Mouse (Mus musculus): Measurements from ENCODE around the gene Jag1. TPM values are rescaled to one million over a fixed set of nuclear protein-coding genes. Genes with fewer than 3 reads are reported as not detected.
A peak's percentile ranks its signal among the peaks of the same experiment; 100 is the strongest.

Gene Jag1
- 21.2 and 30.5 TPM in 2 replicates for polyA plus RNA-seq (2016; fragmentation: Nextera tagmentation; extraction: Ambion mirVana)

DNA sequence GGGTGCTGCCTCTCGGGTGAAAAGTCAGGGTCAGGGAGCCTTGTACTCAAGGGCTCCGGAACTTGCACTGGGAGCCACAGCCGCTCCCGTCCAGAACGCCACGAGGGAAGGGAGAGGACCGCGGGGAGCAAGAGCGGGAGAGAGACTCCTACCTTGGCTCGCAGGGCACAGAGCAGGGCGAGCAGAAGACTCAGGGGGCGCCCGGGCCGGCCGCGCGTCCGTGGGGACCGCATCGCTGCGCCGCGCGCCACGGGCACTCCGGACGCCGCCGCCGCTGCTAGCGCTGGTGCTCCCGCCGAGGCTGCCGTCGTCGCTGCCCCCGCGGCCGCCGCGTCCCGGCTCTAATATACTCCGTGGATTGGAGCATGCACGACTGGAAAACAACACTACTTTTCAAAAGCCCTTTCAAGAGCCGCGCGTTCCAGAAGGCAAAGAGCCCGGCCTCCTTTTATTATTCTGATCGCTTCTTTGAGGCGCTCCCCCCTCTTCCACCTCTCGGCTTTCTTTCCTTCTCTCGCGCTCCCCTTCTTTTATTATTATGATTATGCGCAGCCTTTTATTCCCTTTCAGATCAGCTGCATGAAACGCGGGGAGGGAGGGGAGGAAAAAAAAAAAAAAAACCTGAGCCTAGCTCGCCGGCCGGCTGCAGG, at the start of gene Jag1:
Gene Jag1 (minus strand): TSS at position 620 of the 650 bp plus-strand sequence.
- H3K4me1 ChIP-seq (replicated peaks), result peaks cover 55% of the 10 kb centered on the region
- no peaks in the 10 kb centered on the region for H3K36me3 ChIP-seq
- peak; percentile 77 for DNase-seq (ENCODE audit: low spot score)
- H3K27ac ChIP-seq, result peak within 1 kb of the TSS; percentile 94
- no peaks in the 10 kb centered on the region for H3K9me3 ChIP-seq
- H3K27me3 ChIP-seq (ENCODE audit: insufficient read depth, poor library complexity, severe bottlenecking), result peaks cover 16% of the 10 kb centered on the region
- peak within 1 kb of the TSS; percentile 82 for H3K4me3 ChIP-seq
- WGBS, result under 1% methylated on average over 59 of the region's 59 CpGs

DNA sequence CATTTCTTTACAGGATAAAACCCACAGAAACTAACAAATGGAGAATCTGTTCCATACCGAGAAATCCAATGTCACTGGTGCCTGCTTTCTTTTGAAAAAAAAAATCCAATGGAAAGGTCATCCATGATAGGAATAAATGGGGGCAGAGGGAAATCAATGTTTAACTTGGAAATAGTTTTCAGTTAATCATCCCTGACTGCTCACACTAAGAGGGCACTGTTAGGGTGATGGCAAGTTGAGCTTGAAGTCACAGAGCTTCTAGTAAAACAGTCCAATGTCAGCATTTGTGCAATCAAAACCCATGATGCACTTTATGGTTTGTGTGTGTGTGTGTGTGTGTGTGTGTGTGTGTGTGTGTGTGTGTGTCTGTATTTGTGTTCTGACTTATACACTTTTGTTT, 39.6 kb upstream of the Jag1 start:
- no peaks in the 10 kb centered on the region for H3K9me3 ChIP-seq
- no peak for DNase-seq (ENCODE audit: low spot score)
- peaks cover 9% of the 10 kb centered on the region for H3K4me1 ChIP-seq (replicated peaks)
- H3K27ac ChIP-seq, result no peak overlapping the region
- WGBS, result 80% methylated on average over 1 of the region's 1 CpGs
- no peaks in the 10 kb centered on the region for H3K27me3 ChIP-seq (ENCODE audit: insufficient read depth, poor library complexity, severe bottlenecking)
- no peaks in the 10 kb centered on the region for H3K36me3 ChIP-seq
- H3K4me3 ChIP-seq, result no peak overlapping the region

DNA sequence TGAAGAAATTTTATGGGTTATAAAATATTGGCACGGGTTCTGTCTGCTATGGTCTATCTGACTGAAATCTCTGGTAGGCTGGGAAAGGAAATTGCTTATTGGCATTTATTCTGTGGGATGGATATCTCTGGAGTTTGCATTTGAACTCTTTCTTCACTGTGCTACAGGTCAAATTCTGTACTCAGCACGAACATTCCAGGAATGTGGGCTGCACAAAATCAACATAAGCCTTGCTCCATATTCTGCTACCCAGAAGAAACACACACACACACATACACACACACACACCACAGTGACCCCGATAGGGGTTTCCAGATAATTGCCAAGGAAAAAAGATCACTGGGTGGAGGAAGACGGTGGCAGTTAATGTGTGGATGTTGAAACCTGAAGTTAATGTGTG, 37.4 kb upstream of the Jag1 start:
- H3K27me3 ChIP-seq (ENCODE audit: insufficient read depth, poor library complexity, severe bottlenecking), result no peaks in the 10 kb centered on the region
- no peaks in the 10 kb centered on the region for H3K36me3 ChIP-seq
- H3K27ac ChIP-seq, result no peak overlapping the region
- DNase-seq (ENCODE audit: low spot score), result no peak
- WGBS, result 63% methylated on average over 4 of the region's 4 CpGs
- no peaks in the 10 kb centered on the region for H3K9me3 ChIP-seq
- no peak overlapping the region for H3K4me3 ChIP-seq
- peaks cover 9% of the 10 kb centered on the region for H3K4me1 ChIP-seq (replicated peaks)

DNA sequence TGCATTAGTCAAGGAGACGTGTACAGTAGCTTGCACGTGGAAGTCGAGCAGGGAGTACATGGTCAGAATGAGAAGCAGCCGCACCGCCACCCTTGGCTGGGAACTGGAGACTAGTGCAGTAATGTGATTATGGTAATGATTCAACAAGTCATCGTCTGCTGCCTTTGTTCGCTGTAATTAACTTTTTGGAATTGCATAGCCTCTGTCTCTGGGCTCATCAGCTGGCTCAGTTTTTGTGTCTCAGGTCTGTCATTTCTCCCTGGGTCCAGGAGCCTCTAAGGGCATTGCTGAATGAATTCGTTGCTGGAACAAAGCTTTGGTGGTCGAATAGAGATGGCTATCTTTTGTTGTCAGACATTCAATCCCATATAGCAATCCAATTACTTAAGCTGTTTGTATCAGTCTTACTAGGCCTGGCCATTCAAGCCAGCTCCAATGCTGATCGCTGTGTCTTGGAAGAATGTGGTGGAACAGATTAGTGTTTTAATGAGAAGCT, 36.8 kb upstream of the Jag1 start:
- Histone ChIP-seq H3K9me3 (no peaks in the 10 kb centered on the region), H3K27me3 (ENCODE audit: insufficient read depth, poor library complexity, severe bottlenecking) (no peaks in the 10 kb centered on the region), H3K4me3 (no peak overlapping the region), H3K36me3 (no peaks in the 10 kb centered on the region), H3K27ac (peak overlapping the region; percentile 67), H3K4me1 (replicated peaks) (peaks cover 9% of the 10 kb centered on the region)
- peak; percentile 20 for DNase-seq (ENCODE audit: low spot score)
- 50% methylated on average over 10 of the region's 10 CpGs for WGBS

DNA sequence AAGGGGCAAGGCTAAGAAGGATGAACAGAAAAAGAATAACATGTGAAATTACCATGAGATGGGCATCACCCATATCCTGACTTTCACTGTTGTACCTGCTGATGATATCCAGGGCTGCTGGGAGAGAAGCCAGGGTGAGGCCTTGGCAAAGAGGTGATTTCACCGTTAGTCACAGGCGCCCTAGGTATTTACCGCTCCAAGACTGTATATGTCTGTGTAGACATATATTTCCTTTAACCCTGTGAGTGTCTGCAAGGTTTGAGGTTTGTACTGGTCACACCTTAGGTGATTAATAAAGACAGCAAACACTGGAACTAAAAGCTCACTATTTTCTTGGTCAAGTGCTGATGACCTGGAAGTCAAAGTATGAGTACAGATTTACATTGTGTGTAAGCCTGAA, 34.5 kb upstream of the Jag1 start:
- no peaks in the 10 kb centered on the region for H3K36me3 ChIP-seq
- no peaks in the 10 kb centered on the region for H3K9me3 ChIP-seq
- H3K27me3 ChIP-seq (ENCODE audit: insufficient read depth, poor library complexity, severe bottlenecking), result no peaks in the 10 kb centered on the region
- no peak for DNase-seq (ENCODE audit: low spot score)
- H3K4me3 ChIP-seq, result no peak overlapping the region
- 97% methylated on average over 3 of the region's 3 CpGs for WGBS
- H3K4me1 ChIP-seq (replicated peaks), result peaks cover 9% of the 10 kb centered on the region
- H3K27ac ChIP-seq, result no peak overlapping the region

DNA sequence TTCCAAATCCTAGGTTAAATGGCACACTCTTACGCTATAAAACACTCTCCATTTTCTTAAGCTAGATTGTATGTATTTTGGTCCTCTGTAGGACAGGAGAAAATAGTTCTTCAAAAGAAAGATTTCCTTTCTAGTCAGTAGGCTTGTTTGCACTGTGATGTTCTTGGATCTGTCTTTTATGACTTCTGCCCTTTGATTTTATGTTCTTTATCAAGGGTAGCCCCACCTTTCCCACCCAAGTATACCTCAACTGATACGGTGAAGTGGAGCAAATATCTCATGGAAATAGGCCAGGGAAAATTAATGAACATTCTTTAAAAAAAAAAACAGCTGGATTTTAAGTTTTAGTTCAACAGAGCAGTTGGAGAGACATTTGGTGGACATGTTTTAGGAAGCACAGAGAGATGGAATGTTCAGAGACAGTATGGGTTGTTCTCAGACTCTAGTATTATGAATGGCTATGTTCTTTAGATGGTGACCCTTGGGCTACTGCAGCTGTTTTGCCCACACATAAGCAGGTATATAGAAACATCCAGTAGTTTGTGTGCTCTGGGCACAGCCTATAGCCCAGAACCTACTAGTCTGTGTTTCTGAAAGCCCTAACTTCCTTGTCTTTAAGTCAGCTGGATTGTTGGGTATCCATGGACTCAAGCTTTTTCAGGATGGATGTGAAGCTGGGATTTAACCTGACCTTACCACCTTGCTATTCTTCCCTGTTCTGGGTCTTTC, 30.7 kb upstream of the Jag1 start:
- no peak for DNase-seq (ENCODE audit: low spot score)
- no peaks in the 10 kb centered on the region for H3K36me3 ChIP-seq

DNA sequence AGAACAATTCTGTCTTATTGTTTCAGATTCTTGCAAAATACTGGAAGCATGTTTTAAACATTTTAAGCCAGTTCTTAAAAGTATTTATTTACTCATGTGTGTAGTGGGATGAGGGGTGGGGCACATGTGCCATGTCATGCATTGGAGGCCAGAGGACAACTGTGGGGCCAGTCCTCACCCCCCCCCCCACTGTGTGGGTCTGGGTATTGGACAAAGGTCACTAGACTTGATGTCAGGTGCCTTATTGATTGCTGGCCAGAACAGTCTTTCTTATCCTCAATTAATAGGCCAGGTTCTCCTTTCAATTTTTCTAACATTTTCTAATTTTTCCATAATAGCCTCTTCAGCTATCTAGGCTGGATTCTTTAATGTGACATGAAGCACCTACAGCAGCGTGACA, 21.6 kb upstream of the Jag1 start:
- Histone ChIP-seq H3K27me3 (ENCODE audit: insufficient read depth, poor library complexity, severe bottlenecking) (no peaks in the 10 kb centered on the region), H3K36me3 (no peaks in the 10 kb centered on the region), H3K4me3 (no peak overlapping the region), H3K9me3 (no peaks in the 10 kb centered on the region), H3K4me1 (replicated peaks) (no peaks in the 10 kb centered on the region), H3K27ac (no peak overlapping the region)
- 88% methylated on average over 1 of the region's 1 CpGs for WGBS
- DNase-seq (ENCODE audit: low spot score), result no peak

More for the DNA sequence above, 30.7 kb upstream of the Jag1 start:
- Histone ChIP-seq H3K4me1 (replicated peaks) (no peaks in the 10 kb centered on the region), H3K4me3 (no peak overlapping the region), H3K27me3 (ENCODE audit: insufficient read depth, poor library complexity, severe bottlenecking) (no peaks in the 10 kb centered on the region), H3K9me3 (no peaks in the 10 kb centered on the region), H3K27ac (no peak overlapping the region)
- 93% methylated on average over 2 of the region's 2 CpGs for WGBS

DNA sequence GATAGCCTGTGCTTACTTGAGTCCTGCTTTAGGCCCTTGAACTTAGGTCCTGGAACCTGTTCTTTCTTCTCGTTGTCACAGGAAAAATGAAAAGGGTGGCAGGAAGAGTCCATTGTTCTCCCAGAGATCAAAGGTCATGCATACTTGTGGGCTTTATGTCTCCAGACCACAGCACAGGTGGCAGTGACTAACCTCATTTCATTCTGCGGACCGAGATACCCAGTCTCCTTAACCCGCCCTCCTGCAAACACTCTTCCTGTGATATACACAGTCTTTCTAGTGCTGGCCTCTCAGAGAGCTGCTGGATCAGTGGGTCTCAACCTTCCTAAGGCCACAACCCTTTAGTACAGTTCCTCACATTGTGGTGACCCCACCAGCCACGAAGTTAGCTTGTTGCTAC, 17.6 kb upstream of the Jag1 start:
- Histone ChIP-seq H3K9me3 (no peaks in the 10 kb centered on the region), H3K4me3 (no peak overlapping the region), H3K36me3 (no peaks in the 10 kb centered on the region), H3K27me3 (ENCODE audit: insufficient read depth, poor library complexity, severe bottlenecking) (no peaks in the 10 kb centered on the region), H3K27ac (no peak overlapping the region), H3K4me1 (replicated peaks) (no peaks in the 10 kb centered on the region)
- 77% methylated on average over 5 of the region's 5 CpGs for WGBS
- DNase-seq (ENCODE audit: low spot score), result no peak

DNA sequence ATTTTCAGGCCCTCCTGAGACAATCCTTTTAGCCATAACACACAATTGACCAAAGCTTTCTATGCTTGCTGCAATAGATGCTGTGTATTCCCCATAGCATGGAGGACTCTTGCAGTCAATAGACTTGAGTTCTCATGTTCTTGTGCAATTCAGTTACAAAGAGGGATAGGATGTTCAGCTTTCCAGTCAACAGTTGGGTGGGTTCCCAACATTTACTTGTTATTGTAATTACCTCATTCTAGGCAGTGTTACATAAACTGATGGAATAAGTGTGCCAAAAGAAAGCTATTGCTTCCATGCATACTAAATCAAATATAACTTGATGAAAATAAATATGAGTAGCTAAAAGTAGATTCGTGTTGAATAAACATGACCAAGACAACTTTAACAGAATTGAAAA, 8.4 kb upstream of the Jag1 start:
- 86% methylated on average over 1 of the region's 1 CpGs for WGBS
- no peaks in the 10 kb centered on the region for H3K9me3 ChIP-seq
- H3K4me1 ChIP-seq (replicated peaks), result no peaks in the 10 kb centered on the region

DNA sequence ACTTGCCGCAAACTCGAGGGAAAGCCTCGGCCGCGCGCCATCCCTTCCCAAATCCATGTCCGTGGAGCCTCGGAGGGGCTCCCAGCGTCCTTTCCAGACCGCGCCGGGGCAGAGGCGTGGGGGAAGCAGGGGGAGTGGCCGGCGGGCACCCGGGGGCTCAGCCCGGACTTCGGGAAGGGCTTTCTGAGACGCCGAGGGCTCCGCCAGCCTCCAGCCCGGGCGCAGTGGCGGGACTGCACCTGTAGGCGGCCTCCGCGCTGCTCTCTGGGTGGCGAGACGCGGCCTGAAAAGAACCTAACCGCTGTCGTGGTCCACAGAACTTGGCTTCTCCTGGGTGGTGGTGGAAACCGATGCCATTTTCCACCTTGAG, 862 bp upstream of the Jag1 start:
- H3K9me3 ChIP-seq, result no peaks in the 10 kb centered on the region
- H3K4me3 ChIP-seq, result peak overlapping the region; percentile 82
- H3K36me3 ChIP-seq, result no peaks in the 10 kb centered on the region
- peaks cover 43% of the 10 kb centered on the region for H3K4me1 ChIP-seq (replicated peaks)
- H3K27ac ChIP-seq, result peak overlapping the region; percentile 94
- WGBS, result under 1% methylated on average over 33 of the region's 33 CpGs
- H3K27me3 ChIP-seq (ENCODE audit: insufficient read depth, poor library complexity, severe bottlenecking), result peaks cover 16% of the 10 kb centered on the region
- peak; percentile 91 for DNase-seq (ENCODE audit: low spot score)

More for the DNA sequence above, 8.4 kb upstream of the Jag1 start:
- Histone ChIP-seq H3K27me3 (ENCODE audit: insufficient read depth, poor library complexity, severe bottlenecking) (no peaks in the 10 kb centered on the region), H3K4me3 (no peak overlapping the region), H3K27ac (no peak overlapping the region), H3K36me3 (no peaks in the 10 kb centered on the region)
- no peak for DNase-seq (ENCODE audit: low spot score)

DNA sequence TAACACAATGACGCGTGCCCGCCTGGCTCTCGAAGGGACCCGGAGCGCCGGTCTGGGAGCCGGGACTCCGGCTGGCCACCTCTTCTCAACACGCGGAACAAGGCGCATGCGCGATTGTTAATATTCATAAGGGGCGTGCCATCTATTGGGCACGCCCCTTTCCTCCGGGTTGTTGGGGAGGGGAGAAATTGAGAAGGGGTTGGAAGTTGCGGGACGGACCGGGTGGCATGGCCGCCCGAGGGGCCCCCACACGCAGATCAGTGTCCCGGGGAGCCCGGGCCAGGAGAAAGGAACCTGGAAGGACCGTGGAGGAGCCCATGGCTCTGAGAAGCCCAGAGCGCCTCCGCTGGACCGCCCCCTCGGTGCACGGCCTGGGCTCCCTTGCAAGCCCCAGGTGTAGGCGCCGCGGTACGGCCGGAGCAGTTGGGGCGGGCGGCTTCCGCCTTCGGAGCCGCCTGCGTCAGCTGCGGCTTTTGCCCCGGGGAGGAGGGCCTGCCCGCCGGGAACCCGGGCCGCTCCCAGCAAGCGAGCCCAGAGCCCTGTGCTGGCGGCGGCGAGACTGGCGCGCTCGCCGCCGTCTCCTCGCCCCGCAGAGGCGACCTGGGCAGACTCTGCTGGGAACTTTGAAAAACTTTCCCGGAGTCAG, 354 bp upstream of the Jag1 start:
- Histone ChIP-seq H3K4me1 (replicated peaks) (peaks cover 48% of the 10 kb centered on the region), H3K36me3 (no peaks in the 10 kb centered on the region), H3K4me3 (peak overlapping the region; percentile 82), H3K27ac (peak overlapping the region; percentile 94), H3K9me3 (no peaks in the 10 kb centered on the region), H3K27me3 (ENCODE audit: insufficient read depth, poor library complexity, severe bottlenecking) (peaks cover 16% of the 10 kb centered on the region)
- peak; percentile 94 for DNase-seq (ENCODE audit: low spot score)
- WGBS, result under 1% methylated on average over 61 of the region's 61 CpGs

DNA sequence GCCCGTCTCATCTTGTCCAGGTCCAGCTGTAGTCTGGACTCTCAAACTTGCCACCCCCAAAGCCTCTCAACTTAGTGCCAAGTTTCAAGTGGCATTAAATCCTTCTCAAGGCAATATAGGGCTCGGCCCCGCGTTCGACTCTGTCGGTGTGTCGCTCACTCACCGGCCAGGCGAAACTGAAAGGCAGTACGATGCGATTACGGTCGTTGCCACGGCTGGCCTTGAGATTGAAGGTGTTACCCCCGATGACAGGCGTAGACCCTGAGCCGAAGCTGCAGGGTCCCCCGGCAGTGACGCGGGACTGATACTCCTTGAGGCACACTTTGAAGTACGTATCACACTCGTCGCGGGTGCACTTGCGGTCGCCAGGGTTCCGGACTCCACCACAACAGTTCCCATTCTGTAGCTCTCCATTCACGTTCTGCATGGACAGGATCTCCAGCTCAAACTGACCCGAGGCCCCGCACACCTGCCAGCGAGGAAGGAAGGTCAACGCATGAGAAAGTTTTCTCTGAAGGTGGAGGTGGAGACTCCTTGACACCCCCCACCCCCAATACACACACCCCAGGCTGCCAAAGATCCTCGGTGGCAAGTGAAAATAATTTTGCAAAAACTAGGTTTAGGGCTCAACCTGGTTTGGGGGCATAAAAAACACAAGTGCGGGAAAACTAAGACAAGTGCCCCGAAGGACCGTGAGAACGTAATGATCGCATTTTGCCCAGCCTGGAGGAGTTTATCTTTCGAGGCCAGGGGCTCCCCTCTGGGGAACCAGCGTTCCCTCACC, 1.0 kb downstream of the Jag1 start:
- Histone ChIP-seq H3K4me1 (replicated peaks) (peaks cover 62% of the 10 kb centered on the region), H3K36me3 (no peaks in the 10 kb centered on the region), H3K27me3 (ENCODE audit: insufficient read depth, poor library complexity, severe bottlenecking) (peaks cover 16% of the 10 kb centered on the region), H3K27ac (peak overlapping the region; percentile 94), H3K4me3 (peak overlapping the region; percentile 82), H3K9me3 (no peaks in the 10 kb centered on the region)
- peak; percentile 57 for DNase-seq (ENCODE audit: low spot score)
- WGBS, result under 1% methylated on average over 40 of the region's 40 CpGs
